Mouse (Mus musculus) cerebellum, adult 18-20 months (tissue): ENCODE results near the gene Spata5.
A peak's percentile ranks its signal among the peaks of the same experiment; 100 is the strongest.

Experiments
- DNase-seq, 2 experiments: peaks; one replicate each; pipeline ENCODE4 v3.0.0; 2021

Gene Spata5

GRCm38 (mm10) chr3:37421179-37421578 lies 1.5 kb downstream of the Spata5 start:
- DNase-seq: no peak

GRCm38 (mm10) chr3:37426069-37426468 lies 6.4 kb downstream of the Spata5 start:
- no peak for DNase-seq

GRCm38 (mm10) chr3:37430359-37430758 lies 10.7 kb downstream of the Spata5 start:
- DNase-seq: no peak

GRCm38 (mm10) chr3:37439770-37440169 lies 20.1 kb downstream of the Spata5 start:
- DNase-seq: no peak

GRCm38 (mm10) chr3:37443409-37443808 lies 23.7 kb downstream of the Spata5 start:
- no peak for DNase-seq

- no peak for DNase-seq
Measured at GRCm38 (mm10) chr3:37455992-37456391, 36.3 kb downstream of the Spata5 start.

GRCm38 (mm10) chr3:37468170-37468569 lies 48.5 kb downstream of the Spata5 start:
- DNase-seq: no peak

GRCm38 (mm10) chr3:37469353-37469752 lies 49.7 kb downstream of the Spata5 start:
- DNase-seq: no peak

GRCm38 (mm10) chr3:37470867-37471266 lies 51.2 kb downstream of the Spata5 start:
- no peak for DNase-seq

GRCm38 (mm10) chr3:37472461-37472860 lies 52.8 kb downstream of the Spata5 start:
- DNase-seq: no peak

- DNase-seq: no peak
Measured at GRCm38 (mm10) chr3:37476485-37476884, 56.8 kb downstream of the Spata5 start.

- no peak for DNase-seq
Measured at GRCm38 (mm10) chr3:37477438-37478188, 57.9 kb downstream of the Spata5 start.

- no peak for DNase-seq
Measured at GRCm38 (mm10) chr3:37479771-37480170, 60.1 kb downstream of the Spata5 start.

GRCm38 (mm10) chr3:37481295-37481694 lies 61.6 kb downstream of the Spata5 start:
- peak in 1 of 2 experiments; percentile 4 for DNase-seq

- no peak for DNase-seq
Measured at GRCm38 (mm10) chr3:37482720-37483119, 63.0 kb downstream of the Spata5 start.

- DNase-seq: no peak
Measured at GRCm38 (mm10) chr3:37483709-37484265, 64.1 kb downstream of the Spata5 start.

GRCm38 (mm10) chr3:37487639-37488038 lies 67.9 kb downstream of the Spata5 start:
- no peak for DNase-seq

GRCm38 (mm10) chr3:37488173-37488572 lies 68.5 kb downstream of the Spata5 start:
- no peak for DNase-seq

- DNase-seq: no peak
Measured at GRCm38 (mm10) chr3:37490025-37490424, 70.3 kb downstream of the Spata5 start.

GRCm38 (mm10) chr3:37500939-37501338 lies 81.2 kb downstream of the Spata5 start:
- no peak for DNase-seq

- no peak for DNase-seq
Measured at GRCm38 (mm10) chr3:37502552-37502951, 82.9 kb downstream of the Spata5 start.

- no peak for DNase-seq
Measured at GRCm38 (mm10) chr3:37503846-37504245, 84.2 kb downstream of the Spata5 start.

GRCm38 (mm10) chr3:37510055-37511032 lies 90.6 kb downstream of the Spata5 start:
- DNase-seq: no peak
